Mouse (Mus musculus): ENCODE results near the gene Csad. TPM values are rescaled to one million over a fixed set of nuclear protein-coding genes. Genes with fewer than 3 reads are reported as not detected.

Csad gene
- total RNA-seq (2023), result 22.1 TPM

DNA sequence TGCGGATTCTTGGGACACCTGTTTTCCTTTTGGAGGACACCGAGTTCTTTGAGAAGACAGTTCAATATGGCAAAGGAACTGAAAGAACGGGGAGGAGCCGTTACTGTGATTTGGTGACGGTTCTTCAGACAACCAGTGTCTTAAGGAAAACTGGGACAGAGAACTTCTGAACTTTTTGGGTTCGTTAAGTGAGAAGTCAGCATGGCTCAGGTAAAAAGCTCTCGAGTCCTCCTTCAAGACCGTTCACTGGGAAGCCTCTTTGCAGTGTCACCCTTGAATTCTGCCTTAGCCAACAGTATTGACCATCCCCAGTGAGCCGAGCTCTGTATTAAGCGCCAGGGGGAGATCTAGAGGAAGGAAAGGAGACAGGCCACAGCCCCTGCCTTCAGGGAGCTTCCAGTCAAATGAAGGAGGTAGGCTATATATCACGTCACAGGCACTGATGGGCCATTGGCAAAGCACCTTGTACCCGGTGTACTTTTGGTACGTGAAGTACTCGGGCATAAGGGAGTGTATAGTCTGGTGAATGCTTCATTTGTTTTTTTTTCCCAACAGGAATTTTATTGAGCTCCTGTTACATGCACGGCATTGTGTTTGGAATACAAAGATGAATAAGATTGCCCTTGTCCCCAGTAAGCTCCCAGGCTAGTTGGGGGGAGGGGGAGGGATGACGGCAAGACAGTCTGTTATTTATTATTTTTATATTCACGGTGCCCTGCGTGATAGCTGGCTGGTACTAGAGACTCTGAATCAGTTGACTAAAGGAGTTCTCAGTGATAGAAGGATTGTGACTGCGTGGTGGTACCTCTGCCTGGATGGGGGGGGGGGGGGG lies at the start of gene Csad:
Gene Csad, minus strand, starts transcription at position 51 of the 832 bp plus-strand sequence.

DNA sequence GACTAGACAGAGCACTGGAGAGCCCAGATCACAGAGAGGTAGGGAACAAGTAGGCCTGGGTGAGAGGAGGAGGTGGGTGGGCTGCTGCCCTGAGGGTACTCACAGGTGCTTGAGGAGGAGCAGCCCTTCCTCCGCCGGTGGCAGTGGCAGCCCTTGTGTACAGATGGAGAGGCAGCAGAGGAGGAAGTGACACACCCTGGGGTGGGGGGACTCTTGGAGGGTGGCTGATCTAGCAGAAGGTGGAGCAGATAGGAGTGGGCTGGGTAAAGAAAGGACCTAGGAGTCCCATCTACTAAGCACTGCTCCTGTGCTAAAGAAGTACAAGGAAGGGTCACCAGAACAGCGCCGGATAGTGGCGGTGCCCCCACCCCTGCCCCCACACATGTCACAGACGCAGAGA lies 27.2 kb upstream of the Csad start, which contains the start of gene Itgb7:
Gene Itgb7, minus strand, starts transcription at position 197 of the 400 bp plus-strand sequence.

DNA sequence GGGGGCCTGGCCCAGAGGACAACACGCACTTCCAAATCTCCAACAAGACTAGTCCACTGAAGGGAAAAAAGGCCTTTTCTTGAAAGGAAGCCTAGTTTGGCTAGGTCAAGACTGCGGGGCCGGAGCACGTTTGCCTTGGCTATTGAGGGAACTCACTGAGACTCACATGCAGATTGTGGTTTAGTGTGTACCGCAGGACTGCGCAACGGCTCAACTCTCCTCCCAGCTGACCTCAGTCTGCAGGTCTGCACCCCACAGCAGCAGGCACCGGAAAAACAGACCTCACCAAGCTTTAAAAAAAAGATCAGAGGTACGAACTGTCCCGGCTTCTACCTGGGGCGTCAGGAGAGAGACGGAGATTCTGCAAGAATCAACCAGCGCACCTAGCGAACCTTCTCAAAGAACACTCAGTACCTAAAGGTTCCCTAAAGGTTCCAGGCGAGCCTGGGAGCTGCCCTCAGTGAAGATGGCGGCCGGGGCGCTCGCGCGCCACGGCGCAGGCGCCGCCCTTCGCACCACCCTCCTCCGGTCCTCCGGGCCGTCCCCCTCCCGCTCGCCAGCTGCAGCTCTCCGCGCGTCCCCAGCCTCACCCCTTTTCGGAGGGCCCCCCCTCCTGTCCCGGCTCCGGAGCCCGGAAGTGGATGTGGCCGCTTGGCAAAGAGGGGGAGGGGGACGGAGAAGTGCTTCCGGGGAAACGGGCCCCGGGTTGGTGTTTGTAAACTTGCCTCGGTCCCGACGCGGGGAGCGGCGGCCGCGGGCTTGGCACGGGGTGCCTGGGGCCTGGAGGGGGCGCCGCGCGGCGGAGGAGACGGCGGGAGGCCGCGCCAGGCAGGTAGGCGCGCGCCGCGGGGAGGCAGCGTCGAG lies 1.3 kb downstream of the Csad start, which contains the start of gene Zfp740:
Gene Zfp740, plus strand, starts transcription at position 279 of the 864 bp plus-strand sequence.

DNA sequence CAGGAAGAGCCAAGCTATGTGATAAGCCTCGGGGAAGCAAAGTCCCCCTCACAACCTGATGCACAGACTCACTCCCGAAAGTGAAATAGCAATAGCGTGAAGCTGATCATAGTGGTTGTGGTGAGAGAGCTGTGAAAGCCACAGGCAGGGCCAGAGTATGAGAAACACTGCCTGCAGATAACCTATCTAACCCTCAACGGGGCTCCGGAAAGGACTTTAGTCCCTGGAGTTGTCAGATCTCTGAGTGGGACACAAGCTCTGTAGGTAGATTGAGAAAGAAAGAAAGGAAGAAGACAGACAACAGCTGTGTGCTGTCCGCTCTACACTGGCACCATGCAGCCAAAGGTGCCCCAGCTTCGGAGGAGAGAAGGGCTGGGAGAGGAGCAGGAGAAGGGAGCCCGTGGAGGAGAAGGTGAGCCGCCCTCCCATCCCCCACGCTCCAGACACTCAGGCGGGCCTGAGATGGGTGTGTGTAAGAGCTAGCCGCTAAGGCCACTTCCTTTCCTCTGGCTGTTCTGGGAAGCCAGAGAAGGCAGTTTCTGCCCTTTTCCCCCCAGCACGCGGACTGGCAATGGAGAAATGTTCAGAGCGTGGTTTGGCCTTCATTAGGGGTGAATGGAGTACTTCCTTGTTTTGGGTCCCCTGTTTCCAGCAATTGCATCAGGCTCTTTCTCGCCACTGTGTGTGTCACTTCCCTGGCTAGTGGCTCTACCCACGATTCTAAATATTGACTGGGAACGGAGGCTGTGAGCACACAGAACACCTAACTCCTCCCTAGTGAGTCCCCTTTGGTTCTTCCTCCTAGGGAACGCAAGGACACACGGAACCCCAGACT lies 54.0 kb downstream of the Csad start, which contains the start of gene Soat2:
Gene Soat2, plus strand, starts transcription at position 226 of the 835 bp plus-strand sequence.

DNA sequence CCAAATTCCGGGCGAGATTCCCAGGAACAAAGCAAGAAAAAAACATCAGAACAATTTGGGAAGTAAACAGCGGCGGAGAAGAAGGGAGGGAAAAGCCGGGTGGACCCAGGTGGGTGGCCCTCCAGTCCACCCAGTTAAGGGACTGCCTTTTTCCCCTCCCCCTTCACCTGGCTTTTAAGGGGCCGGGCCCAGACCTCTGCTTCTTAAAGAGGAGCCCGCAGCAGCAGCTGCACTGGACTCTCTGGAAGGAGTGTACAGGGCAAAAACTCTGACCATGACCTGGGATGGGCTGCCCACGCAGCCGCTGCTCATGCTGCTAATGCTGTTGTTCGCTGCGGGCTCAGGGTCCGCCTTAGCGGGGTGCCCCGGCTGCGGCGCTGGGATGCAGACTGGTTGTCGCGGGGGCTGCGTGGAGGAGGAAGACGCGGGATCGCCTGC lies 60.2 kb downstream of the Csad start, which contains the start of gene Igfbp6:
Gene Igfbp6, plus strand, starts transcription at position 89 of the 438 bp plus-strand sequence.

DNA sequence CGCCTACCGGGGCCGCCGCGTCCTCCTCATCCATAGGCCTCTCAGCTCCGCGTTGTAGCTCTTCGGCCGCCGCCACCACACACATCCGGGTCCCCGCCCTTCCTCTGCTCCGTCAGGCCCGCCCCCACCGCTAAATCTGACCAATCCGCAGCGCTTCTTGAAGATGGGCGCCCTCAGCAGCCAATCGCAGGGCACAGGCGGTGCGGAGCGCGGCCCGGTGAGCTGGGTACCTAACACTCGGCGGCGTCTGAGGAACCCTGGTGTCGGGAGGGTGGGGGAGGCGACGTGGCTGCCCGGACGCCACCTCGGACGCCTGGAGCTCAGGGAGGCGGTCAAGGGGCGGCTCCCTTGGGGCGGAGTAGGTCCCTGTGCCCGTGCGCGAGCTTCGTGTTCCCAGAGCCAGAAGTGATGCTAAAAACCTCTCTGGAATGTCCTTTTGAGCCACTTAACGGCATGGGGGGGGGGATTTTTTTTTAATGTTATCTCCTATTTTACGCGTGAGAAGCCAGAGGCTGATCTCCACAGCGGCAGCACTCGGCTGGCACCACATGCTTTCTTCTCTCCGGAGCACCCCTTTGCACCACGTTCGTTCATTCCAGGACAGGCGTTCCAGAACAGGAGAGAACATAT lies 68.3 kb downstream of the Csad start, which contains the start of gene Spryd3:
Gene Spryd3, minus strand, starts transcription at position 106 of the 630 bp plus-strand sequence.

Other genes starting within 250 kb of the Csad start
- gene Krt8, start 200.2 kb downstream of the Csad start, total RNA-seq (2023), result not detected
- gene Krt18, start 176.5 kb downstream of the Csad start, total RNA-seq (2023), result not detected
- gene Eif4b, start 131.0 kb downstream of the Csad start, total RNA-seq (2023), result 270 TPM
- gene Tns2, start 104.3 kb downstream of the Csad start, total RNA-seq (2023), result 0.73 TPM
- gene Spryd3, start 68.5 kb downstream of the Csad start, total RNA-seq (2023), result 29.8 TPM
- not detected for gene Igfbp6, start 60.4 kb downstream of the Csad start, total RNA-seq (2023)
- 0.67 TPM for gene Soat2, start 54.2 kb downstream of the Csad start, total RNA-seq (2023)
- gene Zfp740, start 1.5 kb downstream of the Csad start, total RNA-seq (2023), result 97.8 TPM
- gene Itgb7, start 27.2 kb upstream of the Csad start, total RNA-seq (2023), result 752 TPM
- gene Rarg, start 52.8 kb upstream of the Csad start, total RNA-seq (2023), result 64.3 TPM
- gene Gm9918, start 65.8 kb upstream of the Csad start, total RNA-seq (2023), result not detected
- gene Mfsd5, start 74.7 kb upstream of the Csad start, total RNA-seq (2023), result 27.1 TPM
- 2.3 TPM for gene Espl1, start 91.5 kb upstream of the Csad start, total RNA-seq (2023)
- gene Pfdn5, start 121.4 kb upstream of the Csad start, total RNA-seq (2023), result 504 TPM
- gene Myg1, start 127.0 kb upstream of the Csad start, total RNA-seq (2023), result 63.5 TPM
- 59.4 TPM for gene Aaas, start 146.0 kb upstream of the Csad start, total RNA-seq (2023)
- not detected for gene Sp7, start 162.5 kb upstream of the Csad start, total RNA-seq (2023)
- gene Sp1, start 201.4 kb upstream of the Csad start, total RNA-seq (2023), result 147 TPM
- 0.34 TPM for gene Amhr2, start 240.6 kb upstream of the Csad start, total RNA-seq (2023)

Measured in CD8-positive naive resting alpha-beta T cell, adult 57 days (primary cell).